ENCODE assay signal across 13 mouse cellular contexts in the genomic region with DNA sequence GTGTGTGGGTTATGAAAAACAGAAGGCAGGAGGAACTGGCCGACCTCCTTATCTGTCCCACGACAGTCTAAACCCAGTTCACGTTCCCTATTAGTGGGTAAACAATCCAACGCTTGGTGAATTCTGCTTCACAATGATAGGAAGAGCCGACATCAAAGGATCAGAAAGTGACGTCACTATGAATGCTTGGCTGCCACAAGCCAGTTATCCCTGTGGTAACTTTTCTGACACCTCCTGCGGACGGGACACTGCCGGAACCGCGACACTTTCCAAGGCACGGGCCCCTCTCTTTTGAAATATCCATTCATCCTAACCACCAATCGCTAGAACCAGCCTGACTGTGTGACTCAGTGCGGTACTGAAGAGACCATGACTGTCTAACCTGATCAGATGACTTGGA. TPM values are rescaled to one million over a fixed set of nuclear protein-coding genes. Genes with fewer than 3 reads are reported as not detected.
DNase-seq lines count a peak whose midpoint lies in the region; ATAC-seq and TF ChIP-seq lines count a peak whose summit lies in the region.
"Had no signal": no experiment of that assay in that cellular context is flagged by ENCODE, and none has a peak within 500 bp of the region (broad histone marks: within the 10 kb centered on the region; RNA-seq: fewer than 3 reads in every experiment).

No protein-coding gene starts in this region.

- WGBS in lung, postnatal 0 days: 48% methylated on average over 14 of the region's 14 CpGs
- 87% methylated on average over 14 of the region's 14 CpGs for WGBS in limb, embryonic 10.5 days

- no peaks in the 10 kb centered on the region for H3K36me3 ChIP-seq in lung, postnatal 0 days (ENCODE audit: insufficient read depth, low read length)
- H3K36me3 ChIP-seq in MEL (ENCODE audit: control insufficient read depth in 1 of 2, insufficient read depth in 2 of 2, low read length in 2 of 2): peaks cover 0 to 20% of the 10 kb centered on the region in 2 experiments; a peak in 2 of 4 replicates
- no peaks in the 10 kb centered on the region for H3K36me3 ChIP-seq in limb, embryonic 10.5 days
- H3K36me3 ChIP-seq: limb, embryonic 12.5 days had no signal

- H3K9ac ChIP-seq in lung, postnatal 0 days (replicated peaks; ENCODE audit: low read depth): no peak overlapping the region
- no peak overlapping the region for H3K9ac ChIP-seq in MEL (ENCODE audit: control insufficient read depth, low read depth, low read length, poor library complexity, severe bottlenecking)
- H3K9ac ChIP-seq: limb, embryonic 12.5 days had no signal

- no peak overlapping the region for H3K4me3 ChIP-seq in lung, postnatal 0 days (ENCODE audit: low read depth, low read length)
- H3K4me3 ChIP-seq in MEL (ENCODE audit: control insufficient read depth in 1 of 2, insufficient read depth in 1 of 2, low read depth in 2 of 2, low read length in 2 of 2): no peak overlapping the region
- H3K4me3 ChIP-seq in limb, embryonic 10.5 days: no peak overlapping the region
- H3K4me3 ChIP-seq: limb, embryonic 12.5 days had no signal

- H3K79me2 ChIP-seq in MEL (ENCODE audit: control insufficient read depth, insufficient read depth, low read length, poor library complexity): no peaks in the 10 kb centered on the region

- no peaks in the 10 kb centered on the region for H3K9me3 ChIP-seq in lung, postnatal 0 days (ENCODE audit: low read length)
- no peaks in the 10 kb centered on the region for H3K9me3 ChIP-seq in MEL (replicated peaks; ENCODE audit: insufficient read depth, low read length)
- no peaks in the 10 kb centered on the region for H3K9me3 ChIP-seq in limb, embryonic 10.5 days (replicated peaks)

- no peak overlapping the region for H3K27ac ChIP-seq in lung, postnatal 0 days (ENCODE audit: low read length)
- H3K27ac ChIP-seq in MEL (ENCODE audit: control insufficient read depth, low read depth, low read length): no peak overlapping the region
- no peak overlapping the region for H3K27ac ChIP-seq in limb, embryonic 10.5 days
- H3K27ac ChIP-seq: limb, embryonic 12.5 days had no signal

- TF ChIP-seq RAD21 in MEL (IDR thresholded peaks at IDR 0.05; ENCODE audit: low read depth, low read length): no peak

- no peak for TF ChIP-seq CTCF in lung, postnatal 0 days (IDR thresholded peaks at IDR 0.05)
- no peak for TF ChIP-seq CTCF in MEL (IDR thresholded peaks at IDR 0.05 in 2 of 3, conservative IDR thresholded peaks at IDR 0.05 in 1 of 3; ENCODE audit: control insufficient read depth in 1 of 3, insufficient read depth in 1 of 3, low read depth in 2 of 3, low read length in 3 of 3, poor library complexity in 1 of 3, severe bottlenecking in 1 of 3)

- ATAC-seq in lung, postnatal 0 days: no peak
- no peak for ATAC-seq in megakaryocyte progenitor cell, adult 5-6 weeks (replicated peaks; ENCODE audit: poor library complexity)

- H3K4me2 ChIP-seq in lung, postnatal 0 days (replicated peaks; ENCODE audit: low read depth, low read length): no peak overlapping the region
- H3K4me2 ChIP-seq: limb, embryonic 12.5 days had no signal

- TF ChIP-seq POLR2A in MEL (IDR thresholded peaks at IDR 0.05; ENCODE audit: control insufficient read depth in 1 of 2, insufficient read depth in 1 of 2, low read depth in 1 of 2, low read length in 2 of 2, poor library complexity in 1 of 2): no peak

- DNase-seq in lung, postnatal 0 days (ENCODE audit: low spot score): peak; percentile 55
- DNase-seq in lung, postnatal 25 days (ENCODE audit: low spot score): no peak
- peak; percentile 73 for DNase-seq in MEL (ENCODE audit: low read depth, low spot score)
- DNase-seq in c-Kit-positive CD71-negative TER-119-negative erythroid progenitor cells, embryonic 14.5 days (ENCODE audit: low read depth): peak; percentile 48
- peak; percentile 63 for DNase-seq in limb, embryonic 10.5 days (ENCODE audit: low spot score)
- DNase-seq in cerebellum, postnatal 14 days: no peak
- DNase-seq in cerebellum, adult 11 months: no peak
- DNase-seq: gastrocnemius, postnatal 36 days; right cerebral cortex, postnatal 25 days; thymus, adult 18-20 months had no signal

- TF ChIP-seq EP300 in lung, postnatal 0 days (IDR thresholded peaks at IDR 0.05): no peak
- peak in 1 of 2 experiments; percentile 56; a peak in 2 of 4 replicates for TF ChIP-seq EP300 in MEL (IDR thresholded peaks at IDR 0.05; ENCODE audit: low read depth in 1 of 2, low read length in 2 of 2)

- no peaks in the 10 kb centered on the region; the same call in 1 of the 2 replicates for H3K27me3 ChIP-seq in lung, postnatal 0 days (replicated peaks; ENCODE audit: insufficient read depth, low read length)
- no peaks in the 10 kb centered on the region for H3K27me3 ChIP-seq in MEL (ENCODE audit: control insufficient read depth in 1 of 2, insufficient read depth in 2 of 2, low read length in 2 of 2)
- H3K27me3 ChIP-seq in limb, embryonic 10.5 days (ENCODE audit: low read depth, poor library complexity, severe bottlenecking): peaks cover 49% of the 10 kb centered on the region

- no peaks in the 10 kb centered on the region for H3K4me1 ChIP-seq in lung, postnatal 0 days (ENCODE audit: insufficient read depth, low read depth, low read length)
- H3K4me1 ChIP-seq in MEL (ENCODE audit: control insufficient read depth in 1 of 2, insufficient read depth in 2 of 2, low read length in 2 of 2): peaks cover 9 to 47% of the 10 kb centered on the region in 2 experiments; a peak in 3 of 4 replicates
- H3K4me1 ChIP-seq in limb, embryonic 10.5 days: peaks cover 9% of the 10 kb centered on the region
- H3K4me1 ChIP-seq: limb, embryonic 12.5 days had no signal

TF ChIP-seq in MEL, 35 proteins besides CTCF, POLR2A, EP300 and RAD21:
- TF ChIP-seq ZNF384 (IDR thresholded peaks at IDR 0.05; ENCODE audit: low read depth, low read length) (no peak), ETS1 (IDR thresholded peaks at IDR 0.05; ENCODE audit: low read depth, low read length) (0 out of 2 replicates have a peak, but pooled peaks have one; percentile 33), TBP (IDR thresholded peaks at IDR 0.05; ENCODE audit: low read depth, low read length) (no peak), GATA1 (IDR thresholded peaks at IDR 0.05; ENCODE audit: low read depth, low read length) (peak; percentile 55; the same call in 1 of the 2 replicates), MAFK (IDR thresholded peaks at IDR 0.05; ENCODE audit: borderline replicate concordance, low read depth, low read length) (no peak), TAL1 (IDR thresholded peaks at IDR 0.05; ENCODE audit: low read length) (peak; percentile 56; the same call in 1 of the 2 replicates), BHLHE40 (IDR thresholded peaks at IDR 0.05; ENCODE audit: borderline replicate concordance, low read depth, low read length) (peak; percentile 44; the same call in 1 of the 2 replicates), KAT2A (conservative IDR thresholded peaks at IDR 0.05; ENCODE audit: low read depth, low read length) (no peak), MYB (IDR thresholded peaks at IDR 0.05; ENCODE audit: low read depth, low read length) (no peak), ZKSCAN1 (IDR thresholded peaks at IDR 0.05; ENCODE audit: low read depth, low read length) (no peak)

RNA-seq across cellular contexts. Expression of gene Hrh2, which starts 2.0 kb away (rescaled TPM):
- polyA plus RNA-seq in lung, postnatal 0 days (2015; fragmentation: Nextera tagmentation; extraction: Ambion mirVana): 0.12 TPM in 2 replicates
- total RNA-seq in MEL (2012; rRNA removed): not detected in 2 replicates
- polyA plus RNA-seq in MEL (2012; ENCODE audit: insufficient read depth in 1 of 2, insufficient read length in 2 of 2, low read depth in 1 of 2, low replicate concordance in 2 of 2, missing spikeins in 1 of 2): under 1 TPM in 1 of 2 experiments, not detected in 1; 0.07 TPM
- polyA plus RNA-seq in limb, embryonic 10.5 days (2016; fragmentation: Nextera tagmentation; extraction: Ambion mirVana): 0.05 TPM in 1 of 2 replicates, not detected in the other
- total RNA-seq in megakaryocyte progenitor cell, adult 5-6 weeks (2015): 6.7 and 7.8 TPM in 2 replicates
- 2.8 and 4.1 TPM in 2 replicates for total RNA-seq in megakaryocyte progenitor cell, adult 5-6 weeks (2017)
- polyA plus RNA-seq: limb, embryonic 12.5 days; neural tube, embryonic 11.5 days had no signal

Comparison
In these comparisons a context has a peak if more than half of its experiments do, and no peak if none do; other contexts are left out.
1. DNase-seq: peak in lung, postnatal 0 days (single experiment), MEL (single experiment), c-Kit-positive CD71-negative TER-119-negative erythroid progenitor cells, embryonic 14.5 days (single experiment) and limb, embryonic 10.5 days (single experiment); none in lung, postnatal 25 days (single experiment), cerebellum, postnatal 14 days (0 of 2) and cerebellum, adult 11 months (single experiment).